Mouse (Mus musculus): Measurements from ENCODE around the gene Crocc. TPM values are rescaled to one million over a fixed set of nuclear protein-coding genes. Genes with fewer than 3 reads are reported as not detected.

Gene Crocc
- polyA plus RNA-seq, 1 experiment from 2014 or later, result 1.6 TPM

GRCm38 (mm10) chr4:141024052-141024451 lies 36.3 kb downstream of the Crocc start:
- no peaks in the 10 kb centered on the region for H3K36me3 ChIP-seq (ENCODE audit: control insufficient read depth, insufficient read depth, low read length)
- DNase-seq (ENCODE audit: low spot score) (peak; percentile 57), ATAC-seq (ENCODE audit: low FRiP score, low TSS enrichment) (peak; percentile 67)
- H3K9me3 ChIP-seq (ENCODE audit: control insufficient read depth, low read length), result no peaks in the 10 kb centered on the region
- 28% methylated on average over 9 of the region's 9 CpGs for whole genome bisulfite sequencing
- peak overlapping the region; percentile 82 for H3K27ac ChIP-seq (replicated peaks)
- peak overlapping the region; percentile 27; the same call in 1 of the 2 replicates for H3K9ac ChIP-seq (ENCODE audit: low read length)
- TF ChIP-seq CTCF (IDR thresholded peaks at IDR 0.05; ENCODE audit: low read depth), result no peak
- no peak for TF ChIP-seq EP300 (optimal IDR thresholded peaks at IDR 0.05)
- peaks cover 6% of the 10 kb centered on the region for H3K4me1 ChIP-seq (replicated peaks; ENCODE audit: control insufficient read depth, insufficient read depth)
- no peak overlapping the region for H3K4me2 ChIP-seq (replicated peaks; ENCODE audit: low read depth)
- no peaks in the 10 kb centered on the region for H3K27me3 ChIP-seq (ENCODE audit: control insufficient read depth, insufficient read depth, low read length)
- no peak overlapping the region for H3K4me3 ChIP-seq (ENCODE audit: low read depth, low read length)

- Histone ChIP-seq H3K4me2 (replicated peaks; ENCODE audit: low read depth) (no peak overlapping the region), H3K27me3 (ENCODE audit: control insufficient read depth, insufficient read depth, low read length) (no peaks in the 10 kb centered on the region), H3K4me3 (ENCODE audit: low read depth, low read length) (no peak overlapping the region), H3K9ac (ENCODE audit: low read length) (peak overlapping the region; percentile 23; the same call in 1 of the 2 replicates), H3K4me1 (replicated peaks; ENCODE audit: control insufficient read depth, insufficient read depth) (peaks cover 6% of the 10 kb centered on the region), H3K9me3 (ENCODE audit: control insufficient read depth, low read length) (no peaks in the 10 kb centered on the region), H3K27ac (replicated peaks) (peak overlapping the region; percentile 89), H3K36me3 (ENCODE audit: control insufficient read depth, insufficient read depth, low read length) (no peaks in the 10 kb centered on the region)
- ATAC-seq (ENCODE audit: low FRiP score, low TSS enrichment), result no peak
- WGBS, result 51% methylated on average over 11 of the region's 11 CpGs
- no peak; the same call in 1 of the 2 replicates for TF ChIP-seq CTCF (IDR thresholded peaks at IDR 0.05; ENCODE audit: low read depth)
- no peak for TF ChIP-seq EP300 (optimal IDR thresholded peaks at IDR 0.05)
- no peak for DNase-seq (ENCODE audit: low spot score)
Observed at GRCm38 (mm10) chr4:141021614-141021929, 38.8 kb downstream of the Crocc start.

- H3K4me3 ChIP-seq (ENCODE audit: low read depth, low read length), result no peak overlapping the region
- ATAC-seq (ENCODE audit: low FRiP score, low TSS enrichment) (peak; percentile 38; the same call in 1 of the 2 replicates), DNase-seq (ENCODE audit: low spot score) (peak; percentile 72)
- peak overlapping the region; percentile 23; the same call in 1 of the 2 replicates for H3K9ac ChIP-seq (ENCODE audit: low read length)
- H3K4me1 ChIP-seq (replicated peaks; ENCODE audit: control insufficient read depth, insufficient read depth), result peaks cover 6% of the 10 kb centered on the region
- 25% methylated on average over 14 of the region's 14 CpGs for WGBS
- H3K27ac ChIP-seq (replicated peaks), result peak overlapping the region; percentile 89
- H3K27me3 ChIP-seq (ENCODE audit: control insufficient read depth, insufficient read depth, low read length), result no peaks in the 10 kb centered on the region
- peak overlapping the region; percentile 34 for H3K4me2 ChIP-seq (replicated peaks; ENCODE audit: low read depth)
- TF ChIP-seq EP300 (optimal IDR thresholded peaks at IDR 0.05) (no peak), CTCF (IDR thresholded peaks at IDR 0.05; ENCODE audit: low read depth) (no peak)
- no peaks in the 10 kb centered on the region for H3K36me3 ChIP-seq (ENCODE audit: control insufficient read depth, insufficient read depth, low read length)
- no peaks in the 10 kb centered on the region for H3K9me3 ChIP-seq (ENCODE audit: control insufficient read depth, low read length)
Observed at GRCm38 (mm10) chr4:141020811-141021613, 39.3 kb downstream of the Crocc start.

GRCm38 (mm10) chr4:141020220-141020619 lies 40.1 kb downstream of the Crocc start:
- Histone ChIP-seq H3K9me3 (ENCODE audit: control insufficient read depth, low read length) (no peaks in the 10 kb centered on the region), H3K27me3 (ENCODE audit: control insufficient read depth, insufficient read depth, low read length) (no peaks in the 10 kb centered on the region), H3K4me1 (replicated peaks; ENCODE audit: control insufficient read depth, insufficient read depth) (peaks cover 6% of the 10 kb centered on the region), H3K4me3 (ENCODE audit: low read depth, low read length) (no peak overlapping the region), H3K27ac (replicated peaks) (peak overlapping the region; percentile 89), H3K9ac (ENCODE audit: low read length) (no peak overlapping the region), H3K4me2 (replicated peaks; ENCODE audit: low read depth) (no peak overlapping the region), H3K36me3 (ENCODE audit: control insufficient read depth, insufficient read depth, low read length) (no peaks in the 10 kb centered on the region)
- TF ChIP-seq CTCF (IDR thresholded peaks at IDR 0.05; ENCODE audit: low read depth) (no peak), EP300 (optimal IDR thresholded peaks at IDR 0.05) (no peak)
- no peak for DNase-seq (ENCODE audit: low spot score)
- WGBS, result 72% methylated on average over 17 of the region's 17 CpGs
- no peak for ATAC-seq (ENCODE audit: low FRiP score, low TSS enrichment)

GRCm38 (mm10) chr4:141017657-141018436 lies 42.5 kb downstream of the Crocc start:
- Histone ChIP-seq H3K36me3 (ENCODE audit: control insufficient read depth, insufficient read depth, low read length) (peaks cover 2% of the 10 kb centered on the region; the same call in 1 of the 2 replicates), H3K4me2 (replicated peaks; ENCODE audit: low read depth) (no peak overlapping the region), H3K27me3 (ENCODE audit: control insufficient read depth, insufficient read depth, low read length) (no peaks in the 10 kb centered on the region), H3K9ac (ENCODE audit: low read length) (no peak overlapping the region), H3K4me1 (replicated peaks; ENCODE audit: control insufficient read depth, insufficient read depth) (peaks cover 3% of the 10 kb centered on the region), H3K4me3 (ENCODE audit: low read depth, low read length) (no peak overlapping the region), H3K9me3 (ENCODE audit: control insufficient read depth, low read length) (no peaks in the 10 kb centered on the region), H3K27ac (replicated peaks) (no peak overlapping the region)
- TF ChIP-seq EP300 (optimal IDR thresholded peaks at IDR 0.05), result no peak
- TF ChIP-seq CTCF (IDR thresholded peaks at IDR 0.05; ENCODE audit: low read depth), result no peak
- ATAC-seq (ENCODE audit: low FRiP score, low TSS enrichment), result no peak
- no peak for DNase-seq (ENCODE audit: low spot score)
- 80% methylated on average over 29 of the region's 29 CpGs for WGBS

All from stomach, postnatal 0 days (tissue).